Mouse (Mus musculus) testis, postnatal 10 days (tissue): ENCODE results near the gene Hnrnpf.
A peak's percentile ranks its signal among the peaks of the same experiment; 100 is the strongest.

Experiments
- DNase-seq: peaks from one replicate; pipeline ENCODE4 v3.0.0; 2021; ENCODE audit warnings: low spot score

The Hnrnpf gene

DNA sequence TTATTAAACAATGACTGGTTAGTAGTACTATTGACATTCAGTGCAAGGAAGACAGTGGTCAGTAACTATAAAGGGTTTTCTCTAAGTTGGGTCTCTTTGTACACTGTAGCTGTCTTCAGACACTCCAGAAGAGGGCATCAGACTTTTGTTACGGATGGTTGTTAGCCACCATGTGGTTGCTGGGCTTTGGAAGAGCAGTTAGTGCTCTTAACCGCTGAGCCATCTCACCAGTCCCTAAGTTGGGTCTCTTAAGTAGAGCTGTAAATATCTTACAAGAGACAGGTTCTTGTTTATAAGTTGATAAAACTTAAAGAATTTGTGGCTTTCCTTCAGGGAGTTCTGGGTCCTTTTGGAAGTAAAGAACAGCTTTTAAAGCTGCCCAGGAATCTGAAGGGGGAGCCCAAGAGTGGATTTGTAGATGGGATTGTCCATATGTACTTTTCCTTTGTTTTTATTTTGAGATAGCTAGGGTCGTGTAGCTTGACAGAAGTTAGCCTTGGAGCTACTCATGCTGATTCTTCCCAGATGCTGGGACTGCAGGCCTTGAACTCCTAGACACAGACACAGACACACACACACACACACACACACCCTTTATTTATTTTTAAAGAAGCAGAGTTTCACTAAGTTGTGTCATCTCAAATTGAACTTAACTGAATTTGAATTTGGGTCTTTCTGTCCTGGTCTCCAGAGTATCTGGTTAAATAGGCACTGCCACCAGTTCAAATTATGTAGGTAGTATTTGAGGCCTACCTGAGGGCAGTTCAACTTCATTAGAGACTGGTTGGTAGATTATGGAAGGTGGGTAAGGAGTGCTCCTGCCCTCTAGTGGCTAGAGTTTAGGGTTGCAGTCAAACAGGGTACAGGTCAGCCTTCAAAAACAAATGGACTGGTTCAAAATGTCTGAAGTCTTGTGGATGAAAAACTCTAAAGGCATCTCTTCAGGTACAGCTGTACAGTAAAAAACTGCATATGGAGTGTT is 20.8 kb downstream of the Hnrnpf start:
- no peak for DNase-seq

DNA sequence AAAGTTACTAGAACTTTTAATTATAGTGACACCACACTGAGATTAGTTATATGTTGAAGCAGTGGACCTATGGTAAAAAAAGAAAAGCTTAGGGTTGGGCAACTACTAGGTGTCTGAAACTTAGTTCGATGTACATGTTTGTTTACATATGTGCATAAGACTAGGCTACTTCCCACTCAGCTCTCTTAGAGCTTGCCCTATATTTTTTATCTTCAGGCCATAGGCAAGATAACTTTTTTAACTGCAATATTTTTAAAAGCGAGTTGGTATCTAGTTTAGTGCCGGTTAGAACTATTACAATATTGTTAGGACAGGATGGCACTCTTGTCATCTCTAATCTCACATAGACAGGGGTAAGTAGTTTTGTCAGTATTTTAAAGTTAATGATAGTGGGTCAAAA is 21.9 kb downstream of the Hnrnpf start:
- no peak for DNase-seq

DNA sequence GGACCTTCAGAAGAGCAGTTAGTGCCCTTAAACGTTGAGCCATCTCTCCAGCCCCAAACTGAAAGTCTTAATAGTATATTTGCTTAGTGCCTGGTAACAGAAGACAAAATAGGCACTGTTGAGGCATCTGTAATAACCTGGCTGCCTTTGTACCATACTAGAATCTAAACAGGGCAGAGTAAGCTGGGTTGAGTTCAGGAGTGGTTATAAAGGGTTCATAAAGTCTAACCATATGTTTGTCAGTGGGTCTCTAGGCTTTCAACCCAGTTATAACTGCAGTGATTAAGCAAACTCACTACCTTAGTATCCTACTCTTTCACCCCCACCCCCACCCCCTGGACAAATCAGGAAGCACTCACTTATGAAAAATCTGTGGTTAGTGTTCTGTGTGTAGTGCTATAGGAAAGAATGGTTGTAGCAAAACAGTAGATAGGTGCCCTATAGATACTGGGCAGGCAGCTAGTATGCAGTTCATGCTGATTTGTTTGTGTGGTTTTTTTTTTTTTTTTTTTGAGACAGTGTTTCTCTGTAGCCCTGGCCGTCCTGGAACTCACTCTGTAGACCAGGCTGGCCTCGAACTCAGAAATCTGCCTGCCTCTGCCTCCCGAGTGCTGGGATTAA is 26.9 kb downstream of the Hnrnpf start:
- peak; percentile 20 for DNase-seq

DNA sequence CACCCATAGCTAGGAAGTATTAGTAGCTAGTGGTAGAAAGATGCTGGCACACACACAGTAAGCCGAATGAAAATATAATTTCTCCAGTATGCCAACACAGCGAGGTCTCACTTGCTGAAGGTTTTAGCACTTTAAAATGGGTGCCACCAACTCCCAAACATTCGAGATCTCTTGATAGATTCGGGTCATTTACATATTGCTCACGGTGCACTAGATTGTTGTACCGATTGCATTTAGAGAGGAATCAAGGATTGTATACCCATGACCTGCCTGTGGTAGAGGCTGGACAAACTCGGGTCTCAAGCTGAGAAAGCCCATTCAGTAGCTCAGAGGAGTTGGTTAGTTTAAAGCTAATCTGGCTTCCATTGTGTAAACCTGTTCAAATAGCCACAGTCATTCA is 27.8 kb downstream of the Hnrnpf start:
- peak; percentile 21 for DNase-seq

DNA sequence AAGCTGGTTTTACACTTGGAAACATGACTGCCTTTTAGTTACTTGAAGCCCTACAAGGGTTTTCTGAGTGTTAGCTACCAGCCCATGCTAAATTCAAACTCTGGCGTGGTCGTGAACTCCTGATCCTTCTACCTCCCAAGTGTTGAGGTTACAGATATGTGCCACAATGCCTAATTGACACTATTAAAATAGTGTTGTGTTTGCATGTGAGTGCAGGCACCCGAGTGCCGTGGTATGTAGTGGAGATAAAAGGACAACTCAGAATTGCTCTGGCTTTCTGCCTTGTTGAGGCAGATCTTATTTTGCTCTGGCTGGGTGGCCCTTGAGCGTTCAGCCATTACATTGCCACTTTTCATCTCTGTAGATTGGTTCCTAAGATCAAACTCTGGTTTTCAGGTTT is 28.6 kb downstream of the Hnrnpf start:
- DNase-seq, result peak; percentile 17

DNA sequence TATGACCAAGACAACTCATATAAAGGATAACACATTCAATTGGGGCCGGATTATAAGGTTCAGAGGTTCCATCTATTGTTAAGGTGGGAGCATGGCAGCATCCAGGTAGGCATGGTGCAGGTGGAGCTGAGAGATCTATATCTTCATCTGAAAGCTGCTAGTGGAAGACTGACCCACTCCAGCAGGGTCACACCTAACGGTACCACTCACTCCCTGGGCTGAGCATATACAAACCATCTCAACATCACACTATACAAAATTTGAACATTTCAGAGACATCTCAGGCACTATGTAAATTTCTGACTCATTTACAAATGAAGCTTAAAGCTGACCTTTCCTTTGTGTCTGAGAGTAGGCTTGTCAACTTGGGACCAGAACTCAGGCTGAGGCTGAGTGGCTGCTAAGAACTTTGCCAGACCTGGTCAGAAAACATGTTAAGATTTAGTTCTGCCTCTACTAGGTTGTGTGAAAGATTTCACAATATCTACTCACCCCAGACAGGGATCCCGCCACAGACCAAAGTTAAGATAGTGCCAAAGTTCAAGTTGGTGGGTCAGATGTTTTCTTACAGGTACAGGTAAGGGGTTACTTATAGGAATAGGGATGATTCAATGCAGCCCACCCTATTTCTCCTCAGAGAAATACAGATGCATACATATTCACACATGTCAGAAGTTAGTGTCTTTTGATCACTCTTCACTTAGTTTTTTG is 30.0 kb downstream of the Hnrnpf start:
- DNase-seq, result no peak

DNA sequence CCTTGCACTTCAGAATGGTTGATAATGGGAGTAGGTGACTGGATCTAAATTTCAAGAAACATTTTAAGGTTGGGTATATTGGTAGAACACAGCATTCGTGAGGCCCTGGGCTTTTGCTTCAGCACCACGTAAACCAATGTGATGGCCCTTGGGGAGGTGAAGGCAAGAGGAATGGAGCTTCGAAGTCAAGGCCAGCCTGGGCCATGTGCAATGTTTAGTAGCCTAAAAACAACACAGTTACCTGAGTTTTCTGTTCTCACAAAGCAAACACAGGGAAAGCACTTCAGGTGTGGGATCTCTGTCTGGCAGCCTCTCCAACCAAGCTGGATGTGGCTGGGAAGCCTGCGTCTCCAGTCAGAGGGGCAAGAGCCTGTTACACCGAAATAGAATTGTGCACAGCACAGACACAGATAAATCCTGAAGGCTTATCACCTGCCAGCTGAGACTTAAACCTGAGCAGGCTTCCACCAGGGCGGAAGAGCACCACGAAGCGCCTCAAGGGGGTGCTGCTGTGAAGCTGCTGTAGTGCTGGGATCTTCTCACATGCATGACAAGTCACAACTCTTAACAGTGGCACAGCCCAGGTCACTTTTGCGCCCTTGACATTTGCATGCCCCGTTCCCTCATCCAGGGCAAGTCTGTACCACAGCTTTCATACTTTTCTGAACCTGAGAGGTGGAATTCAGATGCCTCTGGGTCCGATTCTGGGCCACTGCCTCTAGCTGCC is 32.4 kb downstream of the Hnrnpf start:
- DNase-seq, result peak; percentile 55

DNA sequence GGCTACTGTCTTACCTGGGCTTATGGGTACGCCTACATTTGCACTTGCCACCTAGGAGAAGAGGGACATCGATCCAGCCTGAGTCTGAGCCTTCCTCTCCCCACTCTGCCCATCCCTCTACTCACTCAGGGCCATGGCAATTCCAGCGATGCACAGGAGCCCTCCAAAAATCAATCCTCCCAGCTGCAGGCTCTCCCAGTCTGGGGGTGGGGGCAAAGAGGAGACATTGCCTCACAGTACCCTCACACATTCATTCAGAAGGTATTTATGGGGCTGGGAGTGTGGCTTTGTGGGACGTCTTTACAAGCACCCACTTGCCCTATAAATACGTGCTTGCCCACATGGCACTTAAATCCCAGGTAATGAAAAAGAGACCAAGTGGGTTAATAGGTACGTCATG is 34.2 kb downstream of the Hnrnpf start:
- DNase-seq, result no peak

DNA sequence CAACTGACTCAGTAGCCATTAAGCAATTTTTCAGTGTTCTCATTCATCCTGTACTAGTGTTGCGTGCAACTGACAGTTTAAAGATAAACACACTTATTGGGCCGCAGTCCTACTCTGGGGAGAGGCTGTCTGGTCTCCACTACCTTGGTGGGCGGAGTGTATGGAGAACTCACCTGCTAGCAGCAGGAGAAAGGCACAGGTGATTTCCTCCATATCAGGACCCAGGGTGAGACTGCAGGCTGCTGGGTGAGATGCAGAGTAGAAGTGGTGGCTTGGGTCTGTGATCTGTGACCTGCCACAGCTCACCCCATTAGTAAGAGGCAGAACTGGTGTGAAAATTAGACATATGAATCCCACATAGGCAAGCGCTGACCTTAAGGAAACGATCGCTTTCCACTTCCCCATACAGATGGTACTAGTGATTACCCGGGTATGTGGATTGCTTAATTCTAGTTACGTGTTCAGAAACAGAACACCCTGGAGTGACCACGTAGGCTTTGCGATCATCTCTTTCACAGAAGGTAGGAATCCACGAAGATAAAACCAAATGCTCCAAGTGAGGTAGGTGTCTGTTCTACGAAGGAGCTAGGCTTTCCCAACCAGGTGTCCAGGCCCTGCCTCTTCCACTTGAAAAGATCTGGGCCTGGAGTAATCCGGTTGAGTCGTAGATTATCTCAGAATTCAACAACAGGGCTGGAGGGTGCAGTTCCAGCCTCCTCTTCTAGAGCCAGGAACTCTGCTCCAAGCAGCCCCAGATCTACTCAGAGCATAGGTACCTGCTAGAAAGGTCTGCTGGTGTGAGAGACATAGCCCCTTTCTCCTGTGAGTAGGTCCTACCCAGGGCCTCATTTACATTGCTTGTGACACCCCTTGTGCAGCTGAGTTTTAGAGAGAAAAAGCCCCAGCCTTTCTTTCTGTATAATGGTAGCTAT is 35.8 kb downstream of the Hnrnpf start:
- no peak for DNase-seq

DNA sequence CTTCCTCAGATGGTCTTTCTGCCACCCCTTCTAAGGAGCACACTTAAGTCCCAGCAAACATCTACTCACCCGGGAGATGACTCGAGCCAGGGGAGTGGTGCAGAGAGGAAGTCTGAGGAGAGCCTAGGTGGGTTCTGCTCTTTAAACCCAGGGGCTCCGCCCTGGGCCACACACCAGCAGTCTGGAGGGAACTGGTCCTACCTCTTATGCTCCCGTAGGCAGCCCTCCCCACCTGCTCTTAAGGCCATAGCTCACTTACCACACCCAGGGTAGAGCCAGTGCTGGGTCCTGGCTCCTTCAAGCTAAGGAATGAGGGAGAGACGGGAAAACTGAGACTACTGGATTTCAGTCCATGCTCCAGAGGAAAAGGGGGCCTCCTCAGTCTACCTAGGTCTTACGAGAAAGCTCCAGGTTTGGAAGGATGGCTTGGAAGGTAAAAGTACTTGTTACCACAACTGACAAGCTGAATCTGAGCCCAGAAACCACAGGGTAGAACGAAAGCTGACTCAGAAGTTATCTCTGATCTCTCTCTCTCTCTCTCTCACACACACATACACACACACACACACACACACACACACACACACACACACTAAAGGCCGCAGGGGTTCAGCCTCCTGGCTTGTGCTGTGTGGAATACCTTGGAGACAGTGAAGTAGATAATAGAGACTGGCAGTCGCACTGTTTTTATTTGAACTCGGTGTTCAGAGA is 37.3 kb downstream of the Hnrnpf start, which contains the start of gene Fxyd4:
Fxyd4 (minus strand) TSS at position 471 of the 711 bp plus-strand sequence.
- DNase-seq, result no peak

DNA sequence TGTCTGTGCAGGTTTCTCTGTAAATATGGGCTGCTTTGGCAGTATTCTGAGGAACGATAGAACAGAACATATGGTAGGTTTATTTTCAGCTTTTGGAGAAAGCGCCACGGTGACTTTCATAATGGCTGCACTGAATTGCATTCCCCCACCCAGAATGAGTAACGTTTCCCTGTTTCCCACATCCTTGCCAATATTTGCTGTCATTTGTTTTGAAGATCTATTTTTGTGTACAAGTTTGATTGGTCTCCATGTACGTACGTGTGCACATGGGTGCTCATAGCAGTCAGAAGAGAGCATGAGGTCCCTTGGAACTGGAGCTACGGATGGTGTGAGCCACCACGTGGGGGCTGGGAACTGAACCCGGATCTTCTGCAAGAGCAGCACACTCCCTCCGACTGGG is 38.8 kb downstream of the Hnrnpf start:
- no peak for DNase-seq

DNA sequence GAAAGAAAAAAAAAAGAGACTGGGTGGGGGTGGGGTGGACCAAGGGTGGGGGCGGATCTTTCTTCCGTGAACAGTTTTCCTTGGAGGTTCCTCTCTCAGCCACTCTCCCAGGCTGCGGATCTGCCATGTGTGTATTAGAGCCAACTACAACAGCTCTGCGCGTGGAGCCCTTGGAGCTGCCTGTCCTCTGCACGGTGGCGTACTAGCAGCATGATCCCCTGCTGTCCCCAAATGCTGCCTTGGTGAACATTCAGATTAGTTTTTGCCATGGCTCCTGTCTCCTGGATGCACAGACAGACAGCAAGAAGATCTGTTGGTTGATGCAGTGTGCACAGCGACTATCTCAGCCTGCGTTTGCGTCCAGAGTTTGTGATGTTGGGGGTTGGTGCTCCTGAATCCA is 42.6 kb downstream of the Hnrnpf start:
- peak; percentile 36 for DNase-seq

DNA sequence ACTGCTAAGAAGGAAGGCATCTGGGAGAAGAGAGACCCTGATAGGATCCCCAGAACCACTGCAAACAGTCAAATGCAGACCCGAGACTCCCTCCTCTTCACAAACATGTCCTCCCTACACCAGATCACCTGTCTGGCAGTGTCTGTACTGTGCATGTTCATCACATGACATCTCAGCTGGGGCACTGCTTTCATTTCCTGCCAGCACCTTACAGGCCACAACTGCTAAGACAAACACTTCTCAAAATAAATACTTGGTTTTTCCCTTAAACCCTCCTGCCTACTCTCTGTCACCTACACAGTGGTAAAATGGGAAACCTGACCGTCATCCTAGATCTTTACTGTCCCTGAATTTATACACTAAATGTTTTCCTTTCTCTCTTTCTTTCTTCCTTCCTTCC is 43.8 kb downstream of the Hnrnpf start:
- DNase-seq, result peak; percentile 28

DNA sequence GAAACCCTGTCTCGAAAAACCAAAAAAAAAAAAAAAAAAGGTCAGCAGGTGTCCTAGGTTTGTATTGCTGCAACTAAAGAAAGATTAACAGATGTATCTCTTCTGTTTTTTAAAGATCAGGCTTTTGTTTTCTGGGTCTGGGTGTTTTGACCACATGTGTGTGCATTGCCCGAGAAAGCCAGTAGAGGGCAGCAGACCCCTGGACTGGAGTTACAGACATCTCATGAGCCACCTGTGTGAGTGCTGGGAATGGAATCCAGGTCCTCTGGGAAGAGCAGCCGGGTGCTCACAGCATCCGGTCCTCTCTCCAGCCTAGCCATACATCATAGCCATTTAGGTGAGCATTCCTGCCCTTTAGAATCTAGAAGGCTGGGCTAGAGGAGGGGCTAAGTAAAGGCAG is 52.2 kb downstream of the Hnrnpf start:
- no peak for DNase-seq

DNA sequence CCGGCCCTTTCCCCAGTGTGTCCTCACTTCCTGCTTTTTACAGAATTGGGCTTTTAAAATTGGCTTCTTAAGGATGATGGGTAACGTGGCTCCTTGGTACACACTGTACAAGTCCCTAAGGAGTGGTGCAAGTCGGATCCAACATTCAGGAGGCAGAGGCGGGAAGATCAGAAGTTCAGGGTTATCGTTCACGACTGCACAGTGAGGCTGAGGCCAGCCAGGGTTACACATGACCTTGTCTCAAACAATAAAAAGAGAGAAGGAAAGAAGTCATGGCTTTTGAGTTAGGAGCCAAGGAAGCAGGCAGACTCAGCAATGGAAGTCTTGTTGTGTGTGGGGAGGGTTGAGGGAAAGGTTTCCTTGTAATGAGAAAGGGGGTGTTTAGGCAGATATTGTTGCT is 56.0 kb downstream of the Hnrnpf start:
- no peak for DNase-seq

DNA sequence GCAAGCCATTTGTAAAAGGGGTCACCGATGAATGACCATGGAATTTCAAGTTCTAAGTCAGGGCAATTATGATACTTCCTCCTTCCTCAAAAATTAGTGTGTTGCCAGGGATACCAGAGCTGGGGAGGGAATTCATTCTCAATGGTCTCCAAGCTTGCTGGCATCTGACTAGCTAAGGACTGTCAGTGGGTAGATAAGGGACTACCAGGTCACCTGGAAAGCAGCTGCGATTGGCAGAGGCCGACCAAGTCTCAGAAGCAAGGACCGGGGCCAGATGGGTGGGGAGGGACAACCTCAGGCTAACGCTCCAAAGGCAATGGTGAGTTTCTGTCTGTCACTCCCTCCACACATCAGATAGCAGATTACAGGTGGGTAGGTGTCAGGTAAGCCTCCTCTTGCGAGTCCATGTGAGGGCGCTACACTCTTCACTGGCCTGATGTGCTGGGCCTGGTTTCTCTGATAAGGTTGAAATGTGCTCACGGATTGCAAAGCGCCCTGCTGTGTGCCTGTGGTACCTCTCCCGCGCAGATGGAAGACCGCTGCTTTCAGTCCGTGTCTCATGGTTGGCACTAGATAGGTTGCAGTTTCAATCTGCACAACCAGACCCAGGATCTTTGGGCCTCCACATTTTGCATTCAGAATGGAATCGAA is 56.9 kb downstream of the Hnrnpf start:
- DNase-seq, result no peak

DNA sequence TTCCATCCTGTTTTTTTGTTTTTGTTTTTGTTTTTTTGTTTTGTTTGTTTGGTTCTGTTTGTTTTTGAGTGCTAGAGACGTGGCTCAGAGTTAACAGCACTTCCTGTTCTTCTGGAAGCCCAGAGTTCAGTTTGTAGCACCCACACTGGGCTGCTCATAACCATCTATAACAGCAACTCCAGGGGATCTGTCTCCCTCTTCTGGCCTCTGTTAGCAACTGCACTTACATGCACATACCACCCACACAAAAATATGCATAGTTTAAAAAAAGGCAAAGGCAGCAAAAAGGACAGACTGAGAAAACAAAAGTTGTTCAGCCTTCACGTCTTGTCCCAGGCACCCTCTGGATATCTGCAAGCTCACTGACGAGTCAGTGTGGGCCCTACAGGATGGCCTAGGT is 63.1 kb downstream of the Hnrnpf start:
- no peak for DNase-seq

DNA sequence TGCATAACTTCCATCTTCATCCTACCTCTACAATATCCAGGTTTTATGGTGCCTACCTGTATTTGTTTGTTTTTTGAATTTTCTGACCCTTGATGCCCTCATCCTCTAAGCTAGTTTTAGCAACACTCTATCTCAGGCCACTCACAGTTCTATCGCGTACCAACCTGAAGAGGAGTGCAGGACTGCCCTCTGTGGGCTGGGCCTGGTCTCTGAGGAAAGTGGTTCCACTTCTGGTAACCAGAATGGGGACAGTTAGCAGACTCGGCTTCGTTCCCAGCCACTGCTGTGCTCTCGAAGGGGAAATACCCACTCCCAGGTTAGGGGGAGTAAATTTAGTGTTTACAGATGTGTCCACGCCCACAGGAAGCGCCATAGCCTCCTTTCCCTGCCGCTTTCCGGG is 66.6 kb downstream of the Hnrnpf start:
- DNase-seq, result no peak
